ENCODE assay signal across 12 mouse cellular contexts in the genomic region with DNA sequence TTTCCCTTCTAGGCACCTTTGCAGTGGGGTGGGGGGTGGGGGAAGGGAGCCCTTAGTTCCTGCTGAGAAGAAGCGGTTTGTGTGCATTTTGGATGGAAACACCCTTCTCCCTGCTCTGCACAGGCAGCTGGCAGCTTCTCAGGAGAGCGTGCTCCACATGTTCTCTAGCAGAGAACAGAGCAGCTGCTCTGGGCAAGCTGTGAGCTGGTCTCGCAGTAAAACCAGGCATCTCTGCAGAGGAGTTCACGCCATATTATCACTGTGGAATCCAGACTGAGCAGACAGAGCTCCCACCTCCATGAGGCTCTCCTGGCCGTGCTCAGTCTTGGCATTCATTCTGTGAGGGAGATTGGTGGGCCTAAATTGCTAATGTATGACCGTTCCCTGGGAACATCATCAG. TPM values are rescaled to one million over a fixed set of nuclear protein-coding genes. Genes with fewer than 3 reads are reported as not detected.
DNase-seq lines count a peak whose midpoint lies in the region; ATAC-seq and TF ChIP-seq lines count a peak whose summit lies in the region.
"Had no signal": no experiment of that assay in that cellular context is flagged by ENCODE, and none has a peak within 500 bp of the region (broad histone marks: within the 10 kb centered on the region; RNA-seq: fewer than 3 reads in every experiment).

No protein-coding gene starts in this region.

- ATAC-seq in embryonic facial prominence, embryonic 14.5 days (ENCODE audit: low read depth), result peak; percentile 26; the same call in 1 of the 2 replicates
- ATAC-seq in megakaryocyte, adult 5-6 weeks (ENCODE audit: poor library complexity, severe bottlenecking), result no peak

- DNase-seq in embryonic facial prominence, embryonic 14.5 days (ENCODE audit: low spot score), result peak; percentile 79
- no peak for DNase-seq in embryonic facial prominence, embryonic 10.5 days (ENCODE audit: low spot score)
- peak; percentile 25 to 48 for DNase-seq in left cerebral cortex, adult 18-20 months (ENCODE audit: low spot score in 2 of 2)
- no peak for DNase-seq in left cerebral cortex, adult 11 months (ENCODE audit: low spot score)
- DNase-seq in left cerebral cortex, adult 2 months (ENCODE audit: extremely low spot score in 1 of 2, low spot score in 2 of 2), result no peak
- peak; percentile 38 for DNase-seq in right cerebral cortex, postnatal 25 days
- no peak for DNase-seq in heart, postnatal 25 days (ENCODE audit: low spot score)
- DNase-seq: adrenal gland, adult 2 months; cerebellum, adult 11 months; kidney, adult 9 months; thymus, adult 18-20 months had no signal

- no peak overlapping the region for H3K4me2 ChIP-seq in embryonic facial prominence, embryonic 14.5 days (ENCODE audit: low read depth, low read length)

- no peaks in the 10 kb centered on the region for H3K9me3 ChIP-seq in embryonic facial prominence, embryonic 14.5 days (ENCODE audit: control insufficient read depth, low read length)
- H3K9me3 ChIP-seq in embryonic facial prominence, embryonic 10.5 days, result no peaks in the 10 kb centered on the region

- no peaks in the 10 kb centered on the region for H3K27me3 ChIP-seq in embryonic facial prominence, embryonic 14.5 days (replicated peaks; ENCODE audit: control insufficient read depth, insufficient read depth, low read length)
- no peaks in the 10 kb centered on the region for H3K27me3 ChIP-seq in embryonic facial prominence, embryonic 10.5 days (replicated peaks; ENCODE audit: low read depth, poor library complexity, severe bottlenecking)

- WGBS in embryonic facial prominence, embryonic 14.5 days, result 50% methylated on average over 6 of the region's 6 CpGs
- WGBS in embryonic facial prominence, embryonic 10.5 days, result 80% methylated on average over 6 of the region's 6 CpGs

- H3K9ac ChIP-seq in embryonic facial prominence, embryonic 14.5 days (ENCODE audit: low read depth, low read length), result no peak overlapping the region

- H3K4me1 ChIP-seq in embryonic facial prominence, embryonic 14.5 days (ENCODE audit: control insufficient read depth, insufficient read depth, low read length), result 0 out of 2 replicates have a peak, but pooled peaks cover 6% of the 10 kb centered on the region
- H3K4me1 ChIP-seq in embryonic facial prominence, embryonic 10.5 days, result peaks cover 6% of the 10 kb centered on the region; the same call in 1 of the 2 replicates

- no peak for TF ChIP-seq CTCF in left cerebral cortex, adult 2 months (IDR thresholded peaks at IDR 0.05)

- peaks cover 38% of the 10 kb centered on the region for H3K36me3 ChIP-seq in embryonic facial prominence, embryonic 14.5 days (ENCODE audit: control insufficient read depth, insufficient read depth, low read length)
- H3K36me3 ChIP-seq in embryonic facial prominence, embryonic 10.5 days (replicated peaks), result peaks cover 97% of the 10 kb centered on the region

- H3K27ac ChIP-seq in embryonic facial prominence, embryonic 14.5 days (replicated peaks; ENCODE audit: low read depth, low read length), result 0 out of 2 replicates have a peak overlapping the region, but pooled peaks have one; percentile 18
- H3K27ac ChIP-seq in embryonic facial prominence, embryonic 10.5 days (replicated peaks), result no peak overlapping the region
- peak overlapping the region; percentile 32; the same call in 1 of the 2 replicates for H3K27ac ChIP-seq in left cerebral cortex, adult 2 months

- intact Hi-C loops in left cerebral cortex, adult 2 months (cut with DNase I), result loop anchor here (5.0 to 10.0 kb wide), 2 partner anchors 80 to 128 kb away; a partner anchor contains a TSS
- intact Hi-C loops in heart, postnatal 25 days (cut with DNase I), result no loop called here

- H3K4me3 ChIP-seq in embryonic facial prominence, embryonic 14.5 days (ENCODE audit: low read depth, low read length), result no peak overlapping the region
- H3K4me3 ChIP-seq in embryonic facial prominence, embryonic 10.5 days, result no peak overlapping the region
- H3K4me3 ChIP-seq in left cerebral cortex, adult 2 months, result no peak overlapping the region

RNA-seq across cellular contexts. Expression of a gene that starts 12.0 kb away (rescaled TPM):
- 14.4 and 15.3 TPM in 2 replicates for polyA plus RNA-seq in embryonic facial prominence, embryonic 14.5 days (2014; fragmentation: Nextera tagmentation; extraction: Ambion mirVana)
- polyA plus RNA-seq in embryonic facial prominence, embryonic 10.5 days (2016; fragmentation: Nextera tagmentation; extraction: Ambion mirVana), result 3.8 and 4.0 TPM in 2 replicates
- 10 to 100 TPM; 67.4 to 85.3 TPM for total RNA-seq in left cerebral cortex, adult 18-20 months (2021)
- total RNA-seq in left cerebral cortex, adult 2 months (2021), result 10 to 100 TPM; 62.0 to 75.0 TPM
- total RNA-seq in megakaryocyte, adult 5-6 weeks (2015), result 40.5 and 46.9 TPM in 2 replicates
- total RNA-seq in megakaryocyte, adult 5-6 weeks (2017), result 58.8 and 60.6 TPM in 2 replicates
- total RNA-seq in heart, postnatal 25 days (2021), result 10 to 100 TPM; 29.0 to 34.1 TPM

Comparison
In these comparisons a context has a peak if more than half of its experiments do, and no peak if none do; other contexts are left out.
1. DNase-seq: peak in embryonic facial prominence, embryonic 14.5 days (single experiment), left cerebral cortex, adult 18-20 months (2 of 2) and right cerebral cortex, postnatal 25 days (single experiment); none in embryonic facial prominence, embryonic 10.5 days (single experiment), left cerebral cortex, adult 11 months (single experiment), left cerebral cortex, adult 2 months (0 of 2) and heart, postnatal 25 days (single experiment).